Mouse (Mus musculus): ENCODE measurements around the gene Dpyd.

The Dpyd gene

GRCm38 (mm10) chr3:119361555-119362385 is 799.8 kb downstream of the Dpyd start:
- CTCF ChIA-PET: no interaction called here

DNA sequence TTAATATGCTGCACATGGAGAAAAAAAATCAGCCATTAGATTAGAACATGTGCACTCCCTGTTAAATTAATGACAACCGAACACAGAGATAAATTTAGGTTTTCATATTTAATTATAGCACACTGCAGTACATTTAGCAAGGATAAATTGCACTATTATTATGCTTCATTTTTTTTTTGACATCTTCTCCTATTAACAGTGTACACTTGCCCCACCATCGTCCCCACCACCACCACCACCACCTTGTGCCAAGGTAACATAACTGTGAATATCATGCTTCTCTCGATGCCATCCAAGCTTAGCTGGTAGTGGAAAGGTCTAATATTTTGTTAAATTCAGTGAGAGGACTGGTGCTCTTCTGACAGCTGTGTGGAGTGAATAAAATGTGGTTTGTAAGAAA is 800.5 kb downstream of the Dpyd start:
- CTCF ChIA-PET: no interaction called here

DNA sequence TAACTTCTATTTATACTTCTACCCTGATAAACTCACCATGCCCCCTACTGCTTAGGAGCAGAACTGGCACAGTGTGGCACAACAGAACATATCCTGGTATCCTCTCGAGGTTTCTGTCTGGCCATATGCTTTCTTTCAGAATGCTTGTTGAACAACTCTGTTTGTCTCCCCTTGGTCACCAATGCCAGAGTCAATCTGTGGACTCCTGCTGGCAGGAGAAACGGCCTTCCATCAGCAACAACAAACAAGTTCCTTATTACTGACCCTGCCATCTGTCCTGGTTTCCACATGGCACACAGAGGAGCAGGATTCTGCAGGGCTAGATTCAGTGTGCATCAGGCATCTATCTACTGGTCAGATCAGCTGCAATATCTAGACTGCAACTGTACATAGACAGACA is 807.0 kb downstream of the Dpyd start:
- CTCF ChIA-PET: no interaction called here

- CTCF ChIA-PET: no interaction called here
Measured at GRCm38 (mm10) chr3:119381119-119381518, 819.2 kb downstream of the Dpyd start.

GRCm38 (mm10) chr3:119382395-119382794 is 820.5 kb downstream of the Dpyd start:
- CTCF ChIA-PET: no interaction called here

DNA sequence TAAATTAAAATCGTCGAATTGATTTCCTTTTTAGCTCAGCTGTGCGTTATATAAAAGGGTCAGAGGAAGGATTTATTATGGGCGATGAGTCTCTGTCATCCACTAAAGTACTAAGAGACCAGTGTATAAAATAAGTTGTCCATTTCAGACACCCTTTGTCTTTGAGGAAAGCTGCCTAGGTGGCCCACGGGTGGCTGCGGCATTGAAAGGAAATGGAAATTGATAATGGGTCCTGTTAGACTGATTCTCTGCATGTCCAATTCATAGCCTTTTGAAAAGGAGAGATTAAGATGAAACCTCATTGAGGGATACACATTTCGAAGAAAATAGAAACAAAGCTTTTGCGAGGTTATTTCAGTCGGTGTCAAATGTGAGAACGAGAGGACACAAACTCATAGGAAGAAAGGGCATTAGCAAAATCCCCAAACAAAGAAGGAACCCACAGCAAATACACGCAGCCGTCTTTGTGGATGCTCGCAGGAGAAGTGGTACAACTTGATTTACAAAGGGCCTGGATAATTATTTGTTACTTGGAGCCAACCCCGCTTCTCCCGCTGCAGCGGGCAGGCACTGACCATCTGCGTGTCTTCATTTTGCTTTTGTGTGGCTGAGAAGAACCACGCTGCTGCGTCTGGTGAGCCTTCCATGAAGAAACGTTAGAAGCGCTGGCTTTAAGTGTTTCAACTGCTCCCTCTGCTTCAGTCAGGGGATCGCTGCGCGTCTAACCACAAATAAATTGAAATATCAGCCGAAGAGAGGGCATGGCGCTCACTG is 825.6 kb downstream of the Dpyd start:
- CTCF ChIA-PET: interaction anchor here (0.7 kb wide), 1 partner anchor 1425 kb away, joined by 13 read pairs; no protein-coding TSS in a partner anchor

DNA sequence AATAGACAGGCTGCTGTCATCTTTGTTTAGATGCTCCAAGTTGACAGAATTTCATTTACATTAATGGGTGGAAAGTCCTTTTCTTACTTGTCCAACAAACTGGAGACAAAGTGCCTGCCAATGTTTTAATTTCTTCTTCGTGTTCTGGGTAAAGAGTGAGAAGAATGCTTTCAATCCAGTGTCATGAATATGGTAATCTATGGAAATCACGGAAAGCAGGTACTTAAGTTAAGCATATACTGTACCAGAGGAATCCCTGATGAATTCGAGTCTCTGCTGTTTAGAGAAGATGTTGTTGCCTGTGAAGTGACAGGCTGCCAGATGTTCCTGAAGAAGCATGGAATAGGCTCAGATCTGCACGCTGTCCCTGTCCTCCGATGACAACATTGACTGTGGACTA is 835.3 kb downstream of the Dpyd start:
- CTCF ChIA-PET: no interaction called here

- CTCF ChIA-PET: no interaction called here
Measured at GRCm38 (mm10) chr3:119402836-119403728, 841.2 kb downstream of the Dpyd start.

DNA sequence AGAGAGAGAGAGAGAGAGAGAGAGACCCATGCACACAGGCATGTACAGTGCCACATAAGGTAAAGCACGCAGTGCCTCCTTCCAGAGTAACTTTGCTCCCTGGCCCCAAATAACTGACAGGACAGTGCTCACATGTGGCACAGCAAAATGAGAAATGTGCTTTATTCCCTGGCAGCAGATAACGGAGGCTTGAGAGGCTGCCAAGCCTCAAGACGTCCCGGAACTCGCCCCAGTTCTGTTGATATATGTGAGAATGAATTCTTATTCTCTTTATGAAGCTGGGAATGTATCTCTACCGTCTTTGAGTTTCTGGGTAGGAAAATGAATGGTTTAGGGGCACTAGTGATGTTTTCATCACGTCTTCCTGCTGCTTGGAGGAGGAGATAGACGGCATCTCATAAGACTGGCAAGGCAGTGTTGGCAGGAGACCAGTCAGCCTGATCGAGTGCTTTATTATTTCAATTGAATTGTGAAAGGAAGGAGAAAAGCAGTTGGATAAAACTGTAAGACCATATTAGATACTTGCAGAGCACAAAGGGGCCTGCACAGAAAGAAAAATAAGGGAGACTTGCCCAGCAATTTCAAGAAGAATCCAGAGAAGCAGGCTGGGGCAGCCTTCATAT is 857.3 kb downstream of the Dpyd start:
- CTCF ChIA-PET: no interaction called here

DNA sequence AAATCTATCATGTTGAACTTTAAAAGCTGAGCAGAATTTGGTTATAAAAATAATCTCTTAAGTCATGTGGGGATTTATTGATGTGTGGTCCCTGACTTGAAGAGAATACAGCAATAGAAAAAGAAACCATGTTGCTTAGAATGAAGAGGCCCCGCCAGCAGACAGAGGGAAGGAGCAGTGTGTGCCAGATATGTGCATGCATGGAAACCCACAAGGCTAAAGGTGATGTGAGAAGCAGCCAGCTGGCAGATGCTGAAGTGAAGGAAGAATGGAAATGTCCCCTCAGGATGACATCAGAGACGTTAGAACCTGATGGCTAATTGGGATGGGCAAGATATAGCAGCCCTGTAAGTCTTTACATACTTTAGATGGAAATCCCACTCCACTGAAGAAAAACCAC is 857.8 kb downstream of the Dpyd start:
- CTCF ChIA-PET: no interaction called here

DNA sequence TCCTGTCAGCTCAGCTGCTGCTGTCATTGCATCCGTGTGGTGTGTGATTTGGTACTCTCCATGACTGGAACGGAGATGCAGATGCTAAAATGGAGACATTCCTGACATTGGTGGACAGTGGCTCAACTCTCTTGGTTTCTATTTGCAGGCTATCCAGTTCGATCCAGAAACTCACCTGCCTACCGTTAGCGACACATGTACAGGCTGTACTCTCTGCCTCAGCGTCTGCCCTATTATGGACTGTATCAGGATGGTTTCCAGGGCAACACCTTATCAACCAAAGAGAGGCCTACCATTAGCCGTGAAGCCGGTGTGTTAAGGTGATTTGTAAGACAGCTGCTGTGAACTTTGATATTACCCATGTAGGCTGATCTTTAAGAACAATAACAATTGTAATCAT is 869.4 kb downstream of the Dpyd start:
- CTCF ChIA-PET: no interaction called here

GRCm38 (mm10) chr3:119431757-119432156 is 869.8 kb downstream of the Dpyd start:
- CTCF ChIA-PET: no interaction called here

DNA sequence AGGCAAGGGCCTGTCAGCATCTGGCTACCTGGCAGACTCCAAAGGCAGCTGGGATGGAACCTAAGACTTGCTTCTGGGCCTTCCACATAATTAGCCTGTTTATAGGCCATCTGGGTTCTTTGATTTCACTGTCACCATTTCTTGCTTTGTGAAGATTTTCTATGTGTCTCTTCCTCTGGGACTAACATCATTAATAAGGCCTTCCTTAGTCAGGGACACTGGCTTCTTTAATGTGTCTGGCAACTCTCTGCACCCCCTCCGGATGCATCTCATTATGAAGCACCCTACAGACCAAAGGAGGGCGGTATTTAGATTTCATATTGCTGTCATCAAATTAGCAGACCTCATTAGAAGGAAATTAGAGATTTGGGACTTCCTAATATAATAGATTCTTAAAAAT is 885.6 kb downstream of the Dpyd start:
- CTCF ChIA-PET: no interaction called here

- CTCF ChIA-PET: no interaction called here
Measured at GRCm38 (mm10) chr3:119464073-119464472, 902.1 kb downstream of the Dpyd start.

- CTCF ChIA-PET: no interaction called here
Measured at GRCm38 (mm10) chr3:119464479-119464878, 902.5 kb downstream of the Dpyd start.

GRCm38 (mm10) chr3:119467723-119468122 is 905.8 kb downstream of the Dpyd start:
- CTCF ChIA-PET: no interaction called here

Measured in spleen, embryonic (tissue).